Mouse (Mus musculus): ENCODE measurements around the gene Zfp668.
"Not testable (repeated sequence)": the region's sequence is repeated elsewhere in the genome, so short reads cannot be mapped to it uniquely, and the experiment has no call there.

Zfp668 gene

DNA sequence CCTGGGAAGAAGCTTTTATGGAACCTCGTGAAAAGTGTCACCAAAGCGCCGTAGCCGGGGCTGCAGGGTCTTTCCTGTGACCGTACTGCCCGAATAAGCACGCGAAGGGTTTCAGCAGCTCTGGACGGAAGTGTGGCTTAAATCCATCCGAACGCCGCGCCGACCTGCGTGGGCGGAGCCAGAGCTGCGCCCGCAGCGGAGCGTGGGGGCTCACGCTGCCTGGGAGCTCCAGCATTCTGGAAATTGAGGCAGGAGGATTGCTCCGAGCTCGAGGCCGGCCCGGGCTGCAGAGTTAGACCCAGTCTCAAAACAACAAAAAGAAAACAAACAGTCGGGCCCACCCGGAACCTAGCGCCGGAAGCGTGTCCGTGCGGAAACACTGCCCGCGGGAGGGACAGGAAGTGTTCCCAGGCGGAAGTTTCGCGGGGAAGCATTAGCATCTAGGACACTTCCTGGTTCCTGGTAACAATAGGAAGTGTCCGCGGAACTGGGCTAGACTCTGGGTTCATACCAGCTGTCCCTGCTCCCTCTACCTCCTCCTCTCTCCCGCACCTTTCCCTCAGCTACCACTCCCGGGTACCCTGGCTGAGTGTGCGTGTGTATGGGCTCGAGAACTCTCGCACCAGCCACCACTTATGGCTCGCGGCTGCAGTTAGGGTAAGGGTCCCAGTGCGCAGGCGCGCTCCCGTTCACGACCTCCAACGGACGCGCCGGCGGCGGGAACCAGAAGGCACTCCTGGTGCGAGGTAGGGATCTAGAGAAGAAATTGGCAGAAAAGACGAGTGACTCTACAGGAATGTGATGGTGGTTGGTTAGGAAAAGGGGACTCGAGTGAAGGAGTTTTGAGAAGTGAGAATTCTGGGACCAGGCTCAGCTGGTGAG, at the start of gene Zfp668:
TSS of gene Zfp668 (minus strand) at position 362 of the 882 bp plus-strand sequence.
- peak; percentile 86 for DNase-seq (ENCODE audit: low read depth, low spot score)

DNA sequence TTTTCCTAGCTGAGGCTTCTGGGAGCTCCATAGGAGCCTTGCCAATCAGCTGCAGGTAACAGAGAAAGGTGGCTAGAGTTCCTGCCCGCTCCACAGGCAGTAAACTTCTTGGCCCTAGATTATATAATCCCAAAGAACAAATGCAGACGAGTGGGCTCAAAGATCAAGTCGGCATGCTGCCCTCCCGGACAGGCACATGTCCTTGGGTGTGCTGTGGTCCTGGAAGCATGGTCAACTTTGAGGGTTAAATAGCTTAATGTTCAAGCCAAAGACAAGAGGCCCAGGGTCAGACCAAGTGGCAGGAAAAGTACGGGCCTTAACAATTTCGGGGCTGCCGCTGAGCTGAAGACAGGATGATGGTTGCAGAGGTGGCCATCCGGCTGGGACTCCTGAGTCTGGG, 49.4 kb upstream of the Zfp668 start:
- DNase-seq (ENCODE audit: low read depth, low spot score), result no peak

DNA sequence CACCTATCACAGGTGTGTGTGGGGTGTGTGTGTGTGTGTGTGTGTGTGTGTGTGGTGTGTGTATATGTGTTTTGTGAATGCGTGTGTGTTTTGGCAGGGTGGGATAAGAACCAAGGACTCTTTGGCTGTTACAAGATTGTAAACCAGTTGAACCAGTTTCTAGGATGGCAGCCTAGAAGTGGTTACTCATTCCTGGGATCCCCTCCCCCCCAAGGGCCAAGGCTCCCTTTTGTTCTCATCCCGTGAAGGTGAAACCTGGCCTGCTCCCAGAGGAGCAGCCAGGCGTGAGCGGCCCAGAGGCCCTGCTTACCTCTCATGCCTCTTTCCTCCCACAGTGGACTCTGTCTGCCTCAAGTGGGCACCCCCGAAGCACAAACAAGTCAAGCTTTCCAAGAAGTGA, 48.6 kb upstream of the Zfp668 start:
- DNase-seq (ENCODE audit: low read depth, low spot score), result no peak

DNA sequence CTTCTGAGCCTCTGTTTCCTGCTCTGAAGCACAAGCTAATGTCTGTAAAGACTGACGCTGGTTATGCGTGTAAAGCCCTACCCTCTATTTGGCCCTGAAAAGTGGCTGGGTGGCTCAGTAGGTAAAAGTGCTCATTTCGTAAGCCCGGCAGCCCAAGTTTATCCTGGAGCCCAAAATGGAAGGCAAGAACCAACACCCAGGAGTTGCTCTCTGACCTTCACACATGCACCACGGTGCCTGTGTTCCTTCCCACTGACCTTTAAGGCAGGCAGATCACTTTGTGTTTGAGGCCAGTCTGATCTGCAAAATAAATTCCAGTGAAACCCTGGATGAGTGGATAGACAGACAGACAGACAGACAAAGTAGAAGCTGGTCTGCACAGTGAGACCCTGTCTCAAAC, 47.1 kb upstream of the Zfp668 start:
- no peak for DNase-seq (ENCODE audit: low read depth, low spot score)

DNA sequence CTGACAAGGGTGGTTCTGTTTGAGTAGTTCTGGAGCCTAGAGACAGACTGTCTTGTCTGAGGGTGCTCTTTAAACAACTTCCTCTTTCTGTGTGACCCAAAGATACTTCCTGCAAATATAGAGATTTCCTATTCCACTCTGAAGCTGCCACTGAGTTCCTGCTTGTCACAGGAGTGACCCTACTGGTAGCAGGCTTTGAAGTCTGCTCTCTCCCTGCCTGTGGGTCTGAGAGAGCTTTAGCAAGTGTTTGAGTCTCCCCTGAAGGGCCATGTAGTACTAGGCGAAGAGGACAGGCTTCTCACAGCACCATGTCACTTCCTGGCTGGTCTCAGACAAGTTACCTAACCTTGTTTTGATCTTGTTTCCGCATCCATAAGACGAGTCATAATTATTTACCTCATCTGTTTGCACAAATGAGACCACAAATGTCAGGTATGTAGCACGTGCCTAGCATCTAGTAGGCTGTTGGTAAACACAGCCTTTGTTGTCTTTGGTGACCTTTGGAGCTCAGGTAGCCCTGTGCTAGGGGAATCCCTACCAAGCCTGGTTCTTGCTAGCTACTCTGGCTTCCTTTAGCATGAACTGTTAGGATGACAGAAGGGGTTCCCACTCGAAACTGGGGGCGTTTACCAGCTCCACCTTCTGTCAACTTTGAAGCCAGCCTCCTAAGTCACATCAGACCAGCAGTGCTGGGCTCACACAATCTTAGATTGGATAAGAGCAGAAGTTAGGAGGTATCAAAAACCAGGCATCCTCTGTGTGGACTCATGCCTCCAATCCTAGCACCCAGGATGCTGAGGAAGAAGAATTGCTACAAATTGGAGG, 46.0 kb upstream of the Zfp668 start:
- DNase-seq (ENCODE audit: low read depth, low spot score), result no peak

DNA sequence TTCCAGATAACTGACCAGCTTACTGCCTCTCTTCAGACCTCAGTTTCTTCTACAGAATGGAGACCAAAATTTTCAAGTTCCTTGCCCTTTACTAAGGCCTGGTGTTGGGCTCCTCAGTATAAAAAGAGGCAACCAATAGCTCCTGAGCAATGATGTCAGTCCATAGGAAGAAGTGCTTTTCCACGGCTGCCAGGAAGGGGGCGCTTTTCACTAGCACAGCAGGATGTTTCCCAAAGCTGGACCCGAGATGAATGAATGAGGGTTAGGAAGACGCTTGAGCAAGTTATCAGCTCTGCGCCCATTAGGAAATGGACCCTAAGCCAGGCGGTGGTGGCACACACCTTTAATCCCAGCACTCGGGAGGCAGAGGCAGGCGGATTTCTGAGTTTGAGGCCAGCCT, 44.9 kb upstream of the Zfp668 start:
- DNase-seq (ENCODE audit: low read depth, low spot score), result no peak

DNA sequence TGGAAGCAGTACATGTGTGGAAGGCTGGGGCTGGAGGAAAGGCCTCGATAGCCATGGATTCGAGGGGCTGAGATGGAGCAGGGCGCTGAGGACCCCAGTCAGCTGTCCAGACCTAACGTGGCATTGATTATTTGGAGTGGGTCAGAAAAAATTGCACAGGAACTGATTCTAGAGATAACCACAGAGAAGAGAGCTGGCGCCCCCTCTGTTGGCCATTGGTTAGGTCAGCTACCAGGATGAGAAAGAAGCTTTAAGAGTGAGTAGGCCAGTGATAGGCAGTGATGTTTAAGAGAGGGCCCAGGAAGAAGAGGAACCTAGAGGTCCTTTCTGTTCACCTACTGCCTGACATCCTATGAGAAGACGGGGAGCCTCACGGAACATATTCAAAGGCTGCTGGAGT, 42.7 kb upstream of the Zfp668 start:
- DNase-seq (ENCODE audit: low read depth, low spot score), result no peak

DNA sequence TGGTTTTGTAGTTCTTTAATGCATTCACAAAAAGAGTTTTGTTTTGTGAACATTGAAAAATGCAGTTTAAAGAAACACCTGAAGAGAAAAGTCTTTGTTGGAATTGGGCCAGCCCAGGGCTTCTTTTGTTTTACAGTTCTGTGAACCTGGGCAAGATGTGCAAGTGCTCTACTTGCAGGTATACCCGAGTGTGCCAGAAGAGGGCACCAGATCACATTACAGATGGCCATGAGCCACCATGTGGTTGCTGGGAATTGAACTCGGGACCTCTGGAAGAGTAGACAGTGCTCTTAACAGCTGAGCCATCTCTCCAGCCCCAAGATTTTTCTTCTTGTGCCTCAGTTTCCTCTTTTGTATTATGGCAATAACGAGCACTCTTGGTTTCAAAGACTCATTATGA, 41.6 kb upstream of the Zfp668 start:
- no peak for DNase-seq (ENCODE audit: low read depth, low spot score)

DNA sequence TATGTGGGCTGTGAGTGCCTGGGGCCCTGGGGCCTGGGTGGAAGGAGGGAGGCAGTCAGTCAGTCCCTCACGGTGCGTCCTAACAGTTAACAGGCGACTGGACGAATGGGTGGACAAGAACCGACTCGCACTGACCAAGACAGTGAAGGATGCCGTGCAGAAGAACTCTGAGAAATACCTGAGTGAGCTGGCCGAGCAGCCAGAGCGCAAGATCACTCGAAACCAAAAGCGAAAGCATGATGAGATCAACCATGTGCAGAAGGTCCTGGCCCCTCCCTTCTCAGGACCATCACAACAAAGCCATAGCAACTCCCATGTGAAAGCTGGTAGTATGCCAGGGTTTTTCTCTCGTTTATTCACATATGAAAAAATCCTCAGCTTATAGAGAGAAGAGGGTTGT, 38.7 kb upstream of the Zfp668 start:
- DNase-seq (ENCODE audit: low read depth, low spot score), result no peak

DNA sequence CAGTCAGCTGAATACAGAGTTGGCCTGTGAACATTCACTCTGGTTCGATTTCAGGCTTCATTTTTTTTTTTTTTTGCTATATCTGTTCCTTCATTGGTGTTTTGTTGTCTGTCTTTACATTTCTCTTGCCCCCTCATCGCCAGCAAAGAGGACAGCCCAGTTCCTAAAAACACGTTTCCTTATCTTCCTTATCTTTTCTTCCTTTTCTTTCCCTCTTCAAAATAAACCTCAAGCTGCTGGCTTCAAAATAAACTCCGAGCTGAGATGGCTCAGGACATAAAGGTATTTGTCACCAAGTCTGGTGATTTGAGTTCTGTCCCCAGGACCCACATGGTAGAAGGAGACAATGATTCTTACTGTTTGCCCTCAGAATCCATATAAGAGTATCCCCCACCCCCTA, 36.3 kb upstream of the Zfp668 start:
- no peak for DNase-seq (ENCODE audit: low read depth, low spot score)

DNA sequence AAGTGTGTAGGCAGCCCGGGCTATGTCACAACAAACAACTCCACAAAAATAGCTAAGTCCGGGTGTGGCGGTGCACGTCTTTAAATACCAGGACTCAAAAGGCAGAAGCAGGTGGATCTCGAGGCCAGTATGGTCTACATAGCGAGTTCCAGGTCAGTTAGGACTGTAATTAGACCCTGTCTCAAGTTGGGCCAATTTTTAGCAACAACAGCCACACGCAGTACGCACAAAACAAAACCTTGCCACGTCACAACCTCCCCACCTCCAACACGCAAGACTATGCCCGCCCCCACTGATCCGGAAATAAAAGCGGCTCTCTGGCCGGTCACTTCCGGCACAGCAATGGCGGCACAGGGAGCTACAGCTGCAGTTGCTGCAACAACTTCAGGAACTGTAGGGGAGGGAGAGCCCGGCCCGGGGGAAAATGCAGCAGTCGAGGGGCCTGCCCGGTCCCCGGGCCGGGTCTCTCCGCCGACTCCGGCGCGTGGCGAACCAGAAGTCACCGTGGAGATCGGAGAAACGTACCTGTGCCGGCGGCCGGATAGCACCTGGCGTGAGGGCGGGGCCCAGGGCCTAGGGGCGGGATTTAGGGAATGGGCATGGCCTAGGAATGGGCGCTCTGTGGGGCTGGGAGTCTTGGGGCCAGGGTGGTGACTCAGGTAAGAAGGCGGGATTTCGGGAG, 35.7 kb upstream of the Zfp668 start, which contains the start of gene Kat8:
TSS of gene Kat8 (plus strand) at position 327 of the 682 bp plus-strand sequence.
- DNase-seq (ENCODE audit: low read depth, low spot score), result peak; percentile 85

DNA sequence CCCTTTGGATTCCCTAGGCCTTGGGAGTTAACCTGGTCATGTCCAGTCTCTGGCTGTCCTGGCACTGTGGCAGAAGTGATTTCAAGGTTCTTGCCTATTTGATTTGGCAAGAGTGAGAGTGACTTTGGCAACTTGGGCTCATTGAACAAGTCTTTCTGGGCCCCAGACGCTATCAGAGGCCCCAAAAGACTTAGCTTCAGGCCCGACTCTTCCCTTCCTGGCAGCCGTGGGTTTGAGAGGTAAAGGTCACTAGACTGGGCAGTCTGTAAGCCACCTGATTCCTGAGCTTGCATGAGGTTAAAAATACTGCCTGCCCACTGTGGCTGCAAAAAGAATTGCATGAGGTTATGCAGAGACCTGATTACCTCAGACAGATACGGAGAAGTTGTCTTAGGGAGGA, 32.0 kb upstream of the Zfp668 start:
- DNase-seq (ENCODE audit: low read depth, low spot score), result no peak

DNA sequence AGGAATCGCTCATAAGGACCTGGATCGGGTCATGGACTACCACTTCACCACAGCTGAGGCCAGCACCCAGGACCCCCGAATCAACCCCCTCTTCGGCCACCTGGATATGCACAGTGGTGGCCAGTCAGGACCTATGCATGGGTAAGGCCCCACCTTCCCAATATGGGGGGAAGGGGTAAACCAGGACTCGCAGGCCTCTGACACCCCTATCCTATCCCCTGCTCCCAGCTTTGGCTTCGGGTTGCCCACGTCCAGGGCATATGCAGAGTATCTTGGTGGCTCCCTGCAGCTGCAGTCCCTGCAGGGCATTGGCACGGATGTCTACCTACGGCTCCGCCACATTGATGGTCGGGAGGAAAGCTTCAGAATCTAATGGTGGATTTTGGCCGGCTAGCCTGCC, 31.3 kb upstream of the Zfp668 start:
- no peak for DNase-seq (ENCODE audit: low read depth, low spot score)

DNA sequence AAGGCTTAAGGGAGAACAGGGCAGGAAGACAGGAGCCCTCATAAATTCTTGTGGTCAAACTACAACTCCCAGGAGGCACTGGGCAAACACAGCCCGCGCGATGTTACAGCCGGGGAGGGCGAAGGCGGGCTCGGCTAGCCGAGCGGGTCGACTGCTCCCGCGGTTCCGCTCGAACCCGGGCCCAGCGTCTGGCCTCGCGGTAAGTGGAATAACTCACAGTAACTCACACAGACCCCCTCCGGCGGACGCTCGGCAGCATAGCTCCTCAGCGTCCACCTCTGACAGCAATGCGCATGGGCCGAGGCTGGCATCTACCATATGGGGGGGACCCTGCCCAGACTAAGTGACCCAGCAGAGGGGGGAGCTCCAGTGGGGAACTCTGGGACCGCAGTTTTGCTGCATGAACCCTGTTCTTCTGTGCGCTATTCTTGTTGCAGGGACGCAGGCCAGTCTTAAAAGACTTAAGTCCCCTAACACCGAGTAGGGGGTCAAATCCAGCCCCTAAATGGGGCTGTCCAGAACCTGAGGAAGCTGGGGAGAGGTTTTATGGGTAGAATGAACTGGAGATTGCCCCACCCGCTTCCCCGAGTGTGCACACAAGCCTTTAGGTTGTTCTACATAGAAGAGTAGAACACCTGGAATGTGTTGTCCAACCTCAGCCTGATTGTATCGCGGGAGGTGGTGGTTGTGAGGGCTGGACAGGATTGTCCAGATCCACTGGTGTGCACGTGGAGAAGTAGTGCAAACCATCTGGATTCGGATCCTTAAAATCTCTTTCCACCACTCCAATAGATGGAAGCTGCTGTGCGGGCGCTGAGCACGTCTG, 27.6 kb upstream of the Zfp668 start, which contains the start of gene Bckdk:
TSS of gene Bckdk (plus strand) at position 112 of the 826 bp plus-strand sequence.
- DNase-seq (ENCODE audit: low read depth, low spot score), result peak; percentile 69

DNA sequence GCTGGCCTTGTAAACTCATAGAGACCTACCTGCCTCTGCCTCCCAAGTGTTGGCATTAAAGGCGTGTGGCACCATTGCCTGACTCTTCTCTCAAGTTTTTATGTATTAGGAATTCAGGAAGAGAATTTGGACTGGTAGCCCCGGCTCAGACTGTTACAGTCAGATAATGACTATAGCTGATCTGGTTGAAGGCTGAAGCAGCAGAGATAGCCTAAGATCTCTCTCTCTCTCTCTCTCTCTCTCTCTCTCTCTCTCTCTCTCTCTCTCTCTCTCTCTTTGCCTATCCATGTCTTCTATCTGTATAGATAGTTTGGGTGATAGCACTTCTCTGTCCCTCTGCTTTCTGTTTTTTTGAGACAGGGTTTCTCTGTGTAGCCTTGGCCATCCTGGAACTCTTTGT, 25.1 kb upstream of the Zfp668 start:
- no peak for DNase-seq (ENCODE audit: low read depth, low spot score)

DNA sequence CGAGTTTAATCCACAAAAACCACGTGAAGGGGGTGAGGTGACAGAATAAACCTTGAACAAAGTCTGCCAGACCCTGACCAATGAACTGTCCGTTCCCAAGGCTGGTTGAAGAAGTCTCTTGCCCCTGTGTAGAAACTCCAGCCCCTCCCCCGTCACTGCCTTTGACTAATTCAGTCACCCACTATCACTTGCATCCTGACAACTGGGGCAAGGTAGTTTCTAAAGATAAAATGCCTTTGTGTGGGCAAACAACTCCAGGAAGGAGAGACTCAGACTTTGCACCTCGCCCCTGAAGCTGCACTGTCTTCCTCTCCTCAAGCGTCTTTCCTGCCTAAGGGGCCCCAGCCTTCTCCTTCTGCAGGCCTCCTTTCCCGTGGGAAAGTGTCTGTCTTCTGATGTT, 23.4 kb upstream of the Zfp668 start:
- DNase-seq (ENCODE audit: low read depth, low spot score), result no peak

DNA sequence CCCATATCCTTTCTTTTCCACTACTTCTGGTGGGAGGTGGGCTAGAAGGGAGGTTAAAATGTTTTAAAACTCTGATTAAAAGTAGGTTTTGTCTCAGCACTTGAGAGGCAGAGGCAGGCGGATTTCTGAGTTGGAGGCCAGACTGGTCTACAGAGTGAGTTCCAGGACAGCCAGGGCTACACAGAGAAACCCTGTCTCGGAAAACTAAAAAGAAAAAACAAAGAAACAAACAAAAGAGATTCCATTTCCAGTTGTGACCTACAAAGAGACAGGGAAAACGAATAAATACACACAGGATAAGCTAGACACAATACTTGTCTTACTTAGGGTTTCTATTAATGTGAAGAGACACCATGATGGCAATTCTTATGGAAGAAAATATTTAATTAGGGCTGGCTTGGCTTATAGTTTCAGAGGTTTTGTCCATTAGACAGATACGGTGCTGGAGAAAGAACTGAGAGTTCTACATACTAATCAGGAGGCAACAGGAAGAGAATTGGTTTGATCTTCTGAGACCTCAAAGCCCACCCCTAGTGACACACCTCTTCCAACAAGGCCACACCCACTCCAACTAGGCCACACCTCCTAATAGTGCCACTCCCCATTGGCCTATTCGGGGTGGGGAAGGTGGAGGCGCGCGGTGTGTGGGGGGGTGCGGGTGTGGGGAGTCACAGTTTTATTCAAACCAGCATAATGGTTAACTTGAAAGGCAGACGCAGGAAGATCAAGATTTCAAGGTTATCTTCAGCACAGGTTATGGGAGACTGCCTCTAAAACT, 21.7 kb upstream of the Zfp668 start:
- no peak for DNase-seq (ENCODE audit: low read depth, low spot score)

DNA sequence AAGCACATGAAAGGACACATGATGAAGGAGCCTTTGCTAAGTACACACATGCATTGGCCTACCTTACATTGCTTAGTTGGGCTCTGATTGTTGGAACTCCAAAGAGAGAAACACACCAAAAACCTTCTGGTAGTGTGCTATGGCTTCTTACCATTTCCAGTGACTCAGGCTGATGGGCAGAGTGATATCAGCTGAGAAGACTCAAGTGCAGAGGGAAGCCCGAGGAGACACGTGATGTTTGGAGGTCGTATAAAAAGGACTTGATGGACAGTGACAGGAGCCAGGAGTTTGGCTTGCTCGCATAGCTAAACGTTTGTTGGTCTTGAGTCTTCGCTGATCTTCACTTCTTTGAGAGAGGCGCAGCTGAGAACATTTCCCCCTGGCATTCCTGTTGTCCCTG, 20.9 kb upstream of the Zfp668 start:
- DNase-seq (ENCODE audit: low read depth, low spot score), result no peak

DNA sequence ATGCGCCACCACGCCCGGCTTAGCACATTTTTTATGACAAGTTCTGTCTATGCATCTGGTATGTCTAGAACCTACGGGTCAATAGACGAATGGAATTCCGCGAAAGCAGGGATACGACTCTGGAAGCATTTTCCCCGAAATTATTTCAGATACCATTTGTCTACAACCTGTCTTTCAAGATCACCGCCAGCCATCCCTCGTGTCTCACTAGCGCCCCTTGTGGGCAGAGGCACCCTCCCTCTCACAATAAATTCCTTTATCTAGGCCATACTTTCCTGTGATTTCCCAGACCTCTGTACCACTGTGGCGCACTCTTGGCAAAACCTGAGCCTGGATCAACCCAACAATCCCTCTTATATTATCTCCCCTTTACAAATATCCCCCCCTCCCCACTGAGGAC, 19.8 kb upstream of the Zfp668 start:
- peak; percentile 60 for DNase-seq (ENCODE audit: low read depth, low spot score)

DNA sequence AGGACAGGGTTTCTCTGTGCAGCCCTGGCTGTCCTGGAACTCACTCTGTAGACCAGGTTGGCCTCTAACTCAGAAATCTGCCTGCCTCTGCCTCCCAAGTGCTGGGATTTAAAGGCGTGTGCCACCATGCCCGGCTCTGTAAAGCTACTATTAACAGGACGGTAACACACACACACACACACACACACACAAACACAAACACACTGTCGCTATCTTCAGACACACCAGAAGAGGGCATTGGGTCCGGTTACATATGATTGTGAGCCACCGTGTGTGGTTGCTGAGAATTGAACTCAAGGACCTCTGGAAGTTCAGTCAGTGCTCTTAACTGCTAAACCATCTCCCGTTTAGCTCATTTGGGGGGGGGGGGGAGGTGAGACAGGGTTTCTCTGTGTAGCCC, 19.3 kb upstream of the Zfp668 start:
- not testable (repeated sequence) for DNase-seq (ENCODE audit: low read depth, low spot score)
